Mouse (Mus musculus): ENCODE results near the gene Plscr1. TPM values are rescaled to one million over a fixed set of nuclear protein-coding genes. Genes with fewer than 3 reads are reported as not detected.

Gene Plscr1
- polyA plus RNA-seq, 1 experiment from 2014 or later: 27.9 TPM

DNA sequence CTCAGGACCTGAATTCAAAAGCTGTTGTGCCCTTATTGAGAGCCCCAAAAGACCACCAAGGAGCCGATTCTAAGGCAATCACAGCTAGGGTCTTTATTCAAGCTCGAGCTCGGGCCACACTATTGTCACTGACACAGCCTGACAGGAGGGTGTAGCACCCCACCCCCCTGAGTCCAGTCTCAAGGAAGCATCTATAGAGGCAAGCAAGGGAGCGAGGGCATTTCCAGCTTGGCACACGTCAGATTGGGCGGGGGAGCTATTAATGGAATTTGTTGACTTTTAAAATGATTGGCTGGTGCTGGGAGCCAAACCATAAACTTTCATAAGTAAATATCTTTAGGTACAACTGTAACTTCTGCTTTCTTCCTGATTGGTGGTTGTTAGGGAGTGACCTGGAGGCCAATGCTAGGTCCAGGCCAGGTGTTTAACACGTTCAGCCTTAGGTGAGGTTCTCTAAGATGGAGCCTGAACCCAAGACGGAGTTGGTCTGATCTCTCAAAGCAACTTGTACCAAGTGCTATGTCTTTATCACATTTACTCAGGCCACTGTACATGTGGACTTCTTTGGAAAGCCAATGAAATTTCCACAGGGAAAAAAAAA lies 56.2 kb downstream of the Plscr1 start:
- Histone ChIP-seq H3K4me2 (ENCODE audit: low read depth) (no peak overlapping the region), H3K9me3 (ENCODE audit: control insufficient read depth, low read length) (no peaks in the 10 kb centered on the region), H3K4me1 (ENCODE audit: control insufficient read depth, insufficient read depth, low read length) (no peaks in the 10 kb centered on the region), H3K27ac (ENCODE audit: low read depth, low read length) (no peak overlapping the region), H3K27me3 (ENCODE audit: control insufficient read depth, insufficient read depth, low read length) (no peaks in the 10 kb centered on the region), H3K9ac (ENCODE audit: low read length) (no peak overlapping the region), H3K36me3 (ENCODE audit: control insufficient read depth, insufficient read depth, low read length) (no peaks in the 10 kb centered on the region), H3K4me3 (ENCODE audit: low read depth, low read length) (no peak overlapping the region)
- 75% methylated on average over 8 of the region's 8 CpGs for WGBS
- ATAC-seq (ENCODE audit: insufficient read depth, low FRiP score, low TSS enrichment) (no peak), DNase-seq (ENCODE audit: low spot score) (no peak)

- no peak for ATAC-seq (ENCODE audit: insufficient read depth, low FRiP score, low TSS enrichment)
- no peak for DNase-seq (ENCODE audit: low spot score)
- no peak within 1 kb of the TSS for H3K27ac ChIP-seq (ENCODE audit: low read depth, low read length)
- no peaks in the 10 kb centered on the region for H3K4me1 ChIP-seq (ENCODE audit: control insufficient read depth, insufficient read depth, low read length)
- WGBS: 93% methylated on average over 1 of the region's 1 CpGs
- H3K4me3 ChIP-seq (ENCODE audit: low read depth, low read length): no peak within 1 kb of the TSS
- no peak within 1 kb of the TSS for H3K9ac ChIP-seq (ENCODE audit: low read length)
- H3K4me2 ChIP-seq (ENCODE audit: low read depth): no peak within 1 kb of the TSS
- no peaks in the 10 kb centered on the region for H3K9me3 ChIP-seq (ENCODE audit: control insufficient read depth, low read length)
- no peaks in the 10 kb centered on the region for H3K36me3 ChIP-seq (ENCODE audit: control insufficient read depth, insufficient read depth, low read length)
- no peaks in the 10 kb centered on the region for H3K27me3 ChIP-seq (ENCODE audit: control insufficient read depth, insufficient read depth, low read length)
Observed at GRCm38 (mm10) chr9:92309077-92309476, 59.5 kb downstream of the Plscr1 start, which contains the start of gene 1700057G04Rik. TSS of gene 1700057G04Rik (plus strand) at chr9:92309377.

DNA sequence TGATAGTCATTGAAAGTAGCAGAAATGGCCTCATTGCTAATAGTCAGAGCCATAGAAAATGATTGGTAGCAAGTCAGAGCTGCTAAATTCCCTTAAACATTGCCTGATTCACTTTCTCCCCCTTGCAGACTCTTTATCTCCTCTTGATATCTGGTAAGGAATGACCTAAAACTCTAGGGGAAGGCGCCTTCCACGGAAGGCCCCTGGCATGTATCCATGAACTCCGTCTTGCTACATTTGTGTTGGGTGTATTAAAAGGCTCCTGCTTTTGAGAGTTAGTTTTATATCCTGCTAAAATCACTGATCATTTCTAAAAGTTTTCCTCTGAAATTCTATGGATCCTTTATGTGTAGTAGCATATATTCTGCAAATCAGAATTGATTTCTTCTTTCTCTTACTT lies 67.2 kb downstream of the Plscr1 start:
- Histone ChIP-seq H3K4me2 (ENCODE audit: low read depth) (no peak overlapping the region), H3K4me1 (ENCODE audit: control insufficient read depth, insufficient read depth, low read length) (no peaks in the 10 kb centered on the region), H3K36me3 (ENCODE audit: control insufficient read depth, insufficient read depth, low read length) (no peaks in the 10 kb centered on the region), H3K27me3 (ENCODE audit: control insufficient read depth, insufficient read depth, low read length) (no peaks in the 10 kb centered on the region), H3K9ac (ENCODE audit: low read length) (no peak overlapping the region), H3K9me3 (ENCODE audit: control insufficient read depth, low read length) (no peaks in the 10 kb centered on the region), H3K27ac (ENCODE audit: low read depth, low read length) (no peak overlapping the region), H3K4me3 (ENCODE audit: low read depth, low read length) (no peak overlapping the region)
- ATAC-seq (ENCODE audit: insufficient read depth, low FRiP score, low TSS enrichment): no peak
- 96% methylated on average over 3 of the region's 3 CpGs for WGBS
- DNase-seq (ENCODE audit: low spot score): no peak

Small RNA genes within 50 kb of the gene (microRNA-seq; reads per million reads assigned to microRNA genes)
- gene Mir6386: not detected

Other genes with a start within 250 kb of the Plscr1 start
- not detected in 2 replicates for gene Plscr5, start 56.8 kb upstream of the Plscr1 start, polyA plus RNA-seq (2014; fragmentation: Nextera tagmentation; extraction: Ambion mirVana)
- 0.20 TPM in 1 of 2 replicates, not detected in the other for gene Plscr2, start 25.9 kb downstream of the Plscr1 start, polyA plus RNA-seq (2014; fragmentation: Nextera tagmentation; extraction: Ambion mirVana)
- not detected in 2 replicates for gene 1700057G04Rik, start 59.6 kb downstream of the Plscr1 start, polyA plus RNA-seq (2014; fragmentation: Nextera tagmentation; extraction: Ambion mirVana)
- 1.8 and 2.6 TPM in 2 replicates for gene Plscr4, start 207.6 kb downstream of the Plscr1 start, polyA plus RNA-seq (2014; fragmentation: Nextera tagmentation; extraction: Ambion mirVana)